Mouse (Mus musculus) C2C12 (cell line): ENCODE measurements around the gene Pds5a. TPM values are rescaled to one million over a fixed set of nuclear protein-coding genes. Genes with fewer than 3 reads are reported as not detected.

Source experiments
- H3K27me3 ChIP-seq: one replicate; pipeline ENCODE4 v1.6.1; 2011; ENCODE audit not compliant: control insufficient read depth, insufficient read depth, insufficient read length
- H3K36me3 ChIP-seq: one replicate; pipeline ENCODE4 v1.6.1; 2011; ENCODE audit not compliant: control insufficient read depth, insufficient read depth
- H3K4me3 ChIP-seq: one replicate; pipeline ENCODE4 v1.5.1; 2011; ENCODE audit warnings: mild to moderate bottlenecking, control low read depth; ENCODE audit not compliant: poor library complexity, insufficient read depth, severe bottlenecking
- H3K79me2 ChIP-seq: one replicate; pipeline ENCODE4 v1.6.1; 2011; ENCODE audit not compliant: control insufficient read depth, insufficient read depth
- H3K79me3 ChIP-seq: one replicate; pipeline ENCODE4 v1.6.1; 2011; ENCODE audit warnings: low read depth, control low read depth
- H3ac ChIP-seq: one replicate; pipeline ENCODE3; 2011; ENCODE audit warnings: low read depth; ENCODE audit not compliant: control insufficient read depth, insufficient read length
- CEBPB ChIP-seq: IDR thresholded peaks from one replicate; pipeline ENCODE4 v1.6.1; 2011; ENCODE audit warnings: low read depth, mild to moderate bottlenecking, control low read depth, moderate library complexity
- CTCF ChIP-seq: IDR thresholded peaks from one replicate; pipeline ENCODE4 v1.5.1; 2011; ENCODE audit not compliant: control insufficient read depth, insufficient read depth, insufficient read length
- FOSL1 ChIP-seq: IDR thresholded peaks from one replicate; pipeline ENCODE4 v1.8.0; 2011; ENCODE audit warnings: mild to moderate bottlenecking, low read length; ENCODE audit not compliant: poor library complexity, insufficient read depth, severe bottlenecking
- MAX ChIP-seq: IDR thresholded peaks from one replicate; pipeline ENCODE4 v1.6.1; 2011; ENCODE audit warnings: mild to moderate bottlenecking, control low read depth
- MYOD1 ChIP-seq: IDR thresholded peaks from one replicate; pipeline ENCODE4 v1.6.1; 2011; ENCODE audit warnings: low read depth; ENCODE audit not compliant: control insufficient read depth, insufficient read length
- MYOG ChIP-seq: IDR thresholded peaks from one replicate; pipeline ENCODE4 v1.6.1; 2011; ENCODE audit not compliant: control insufficient read depth, insufficient read length; ENCODE audit errors: extremely low read depth
- USF1 ChIP-seq: IDR thresholded peaks from one replicate; pipeline ENCODE4 v1.6.1; 2011; ENCODE audit warnings: low read depth, mild to moderate bottlenecking, control low read depth, moderate library complexity
- polyA plus RNA-seq: library from polyadenylated mRNA; unstranded; fragments of >200 nt; fragmentation: generic; extraction: Trizol; gene quantifications from one replicate; pipeline ENCODE4 v1.2.1, GENCODE M21; 2012; ENCODE audit warnings: missing spikeins

The Pds5a gene
- polyA plus RNA-seq, 1 experiment: 20.3 TPM

DNA sequence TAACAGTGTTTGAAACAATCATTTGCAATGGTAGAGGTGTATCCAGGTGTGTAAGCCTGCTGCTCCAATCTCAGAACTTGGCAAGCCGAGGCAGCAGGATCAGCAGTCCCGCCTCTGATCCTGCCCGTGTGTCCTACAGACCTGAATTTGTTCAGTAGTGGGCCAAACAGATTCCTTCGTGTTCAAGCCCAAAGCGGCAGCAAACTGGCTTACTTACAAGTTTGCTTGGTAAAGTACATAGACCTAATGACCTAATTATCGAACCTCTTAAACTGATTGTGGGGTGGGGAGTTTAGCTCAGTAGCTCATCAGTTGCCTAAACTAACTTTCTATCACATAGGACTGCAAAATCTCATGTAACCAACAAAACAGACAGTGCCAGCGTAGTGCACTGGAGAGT lies 98.4 kb downstream of the Pds5a start:
- no peaks in the 10 kb centered on the region for H3K27me3 ChIP-seq
- TF ChIP-seq FOSL1 (no peak), CTCF (no peak), MYOD1 (no peak)
- H3K4me3 ChIP-seq: no peak overlapping the region
- H3K79me3 ChIP-seq: peaks cover 2% of the 10 kb centered on the region
- H3ac ChIP-seq: no peak overlapping the region
- peaks cover 50% of the 10 kb centered on the region for H3K36me3 ChIP-seq
- H3K79me2 ChIP-seq: no peaks in the 10 kb centered on the region

- TF ChIP-seq FOSL1 (no peak), USF1 (no peak), MYOG (no peak), CTCF (no peak), MYOD1 (no peak), CEBPB (no peak), MAX (no peak)
- peaks cover 83% of the 10 kb centered on the region for H3K36me3 ChIP-seq
- peaks cover 5% of the 10 kb centered on the region for H3K79me2 ChIP-seq
- no peak overlapping the region for H3ac ChIP-seq
- no peaks in the 10 kb centered on the region for H3K27me3 ChIP-seq
- no peak overlapping the region for H3K4me3 ChIP-seq
- peaks cover 7% of the 10 kb centered on the region for H3K79me3 ChIP-seq
These were observed 105.7 kb downstream of the Pds5a start for GRCm38 (mm10) chr5:65592421-65592820.

DNA sequence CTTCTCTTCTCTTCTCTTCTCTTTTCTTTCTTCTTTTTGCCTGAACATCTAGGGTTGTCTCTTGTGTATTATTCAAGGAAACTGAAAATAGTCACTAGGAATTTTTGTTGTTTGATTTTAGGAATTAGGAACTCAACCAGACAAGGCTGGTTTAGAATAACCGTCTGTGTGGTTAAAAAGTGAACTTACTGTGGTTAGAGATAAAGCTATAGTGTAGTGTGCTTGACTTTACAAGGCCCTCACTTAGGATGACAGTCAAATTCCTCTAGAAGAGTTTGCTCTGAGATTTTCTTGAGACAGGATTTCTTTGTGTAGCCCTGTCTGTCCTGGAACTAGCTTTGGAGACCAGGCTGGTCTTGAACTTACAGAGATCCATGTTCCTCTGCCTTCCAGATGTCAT lies 107.9 kb downstream of the Pds5a start:
- Histone ChIP-seq H3ac (no peak overlapping the region), H3K36me3 (peaks cover 77% of the 10 kb centered on the region), H3K79me2 (peaks cover 16% of the 10 kb centered on the region), H3K27me3 (no peaks in the 10 kb centered on the region), H3K79me3 (peaks cover 7% of the 10 kb centered on the region), H3K4me3 (no peak overlapping the region)
- no peak for TF ChIP-seq MYOG
- no peak for TF ChIP-seq MYOD1
- no peak for TF ChIP-seq CTCF
- no peak for TF ChIP-seq USF1
- TF ChIP-seq FOSL1: no peak
- no peak for TF ChIP-seq CEBPB
- no peak for TF ChIP-seq MAX

DNA sequence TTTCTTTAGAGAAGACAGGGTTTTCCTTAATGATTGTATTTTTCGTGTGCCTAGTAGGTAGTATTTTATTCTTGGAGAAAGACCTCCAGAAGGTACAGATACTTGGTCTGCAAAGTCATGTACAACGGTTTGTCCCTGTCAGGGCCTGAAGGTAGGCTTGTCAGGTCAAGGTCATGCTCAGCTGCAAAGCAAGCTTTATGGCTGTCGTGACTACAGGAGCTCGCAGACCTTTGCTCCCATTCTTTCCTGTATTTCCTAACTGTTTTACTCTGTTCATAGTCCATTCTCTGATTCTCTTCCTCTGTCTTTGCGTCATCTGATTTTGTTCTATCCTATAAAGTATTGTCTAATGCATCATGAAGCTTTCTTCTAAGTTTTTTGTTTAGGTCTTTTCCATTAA lies 111.8 kb downstream of the Pds5a start:
- Histone ChIP-seq H3K79me3 (peaks cover 10% of the 10 kb centered on the region), H3K36me3 (peaks cover 68% of the 10 kb centered on the region), H3K27me3 (no peaks in the 10 kb centered on the region), H3K4me3 (no peak overlapping the region), H3K79me2 (peaks cover 24% of the 10 kb centered on the region), H3ac (no peak overlapping the region)
- no peak for TF ChIP-seq CEBPB
- TF ChIP-seq MYOG: no peak
- TF ChIP-seq MAX: no peak
- TF ChIP-seq USF1: no peak
- no peak for TF ChIP-seq FOSL1
- no peak for TF ChIP-seq CTCF
- TF ChIP-seq MYOD1: no peak

- Histone ChIP-seq H3K36me3 (peaks cover 40% of the 10 kb centered on the region), H3K79me2 (peaks cover 77% of the 10 kb centered on the region), H3ac (no peak overlapping the region), H3K27me3 (no peaks in the 10 kb centered on the region), H3K4me3 (no peak overlapping the region), H3K79me3 (peaks cover 34% of the 10 kb centered on the region)
- TF ChIP-seq CTCF: no peak
- TF ChIP-seq FOSL1: no peak
- no peak for TF ChIP-seq CEBPB
- no peak for TF ChIP-seq USF1
- TF ChIP-seq MAX: no peak
- no peak for TF ChIP-seq MYOD1
- TF ChIP-seq MYOG: no peak
These were observed 119.5 kb downstream of the Pds5a start for GRCm38 (mm10) chr5:65578545-65578944.

DNA sequence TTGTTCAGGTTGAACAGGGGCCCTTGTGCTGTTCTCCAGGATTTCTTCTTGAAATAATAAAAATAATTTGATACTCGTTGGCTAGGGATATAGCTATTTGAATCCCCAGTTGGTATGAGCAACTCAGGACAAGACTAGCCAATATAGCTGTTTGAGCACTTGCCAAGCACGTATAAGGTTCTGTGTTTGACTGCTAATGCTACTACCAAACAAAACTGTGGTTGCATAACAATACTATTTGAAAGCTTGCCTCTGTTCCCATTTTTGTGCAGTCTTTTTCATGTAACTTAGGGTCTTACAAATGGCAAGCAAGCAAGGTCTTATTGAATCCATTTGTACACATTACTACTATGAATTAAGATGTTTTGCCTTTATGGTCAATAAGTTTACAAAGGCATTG lies 122.2 kb downstream of the Pds5a start:
- Histone ChIP-seq H3K4me3 (no peak overlapping the region), H3K27me3 (no peaks in the 10 kb centered on the region), H3ac (no peak overlapping the region), H3K79me3 (peaks cover 34% of the 10 kb centered on the region), H3K79me2 (peaks cover 83% of the 10 kb centered on the region), H3K36me3 (peaks cover 30% of the 10 kb centered on the region)
- no peak for TF ChIP-seq MYOG
- no peak for TF ChIP-seq USF1
- no peak for TF ChIP-seq FOSL1
- TF ChIP-seq CTCF: no peak
- no peak for TF ChIP-seq MAX
- TF ChIP-seq MYOD1: no peak
- TF ChIP-seq CEBPB: no peak
